Mouse (Mus musculus) ES-E14 (cell line): ENCODE measurements around the gene 4930432M17Rik.

Source experiments
- CHD2 ChIP-seq: IDR thresholded peaks from 2 replicates; pipeline ENCODE4 v1.6.1; 2014; ENCODE audit warnings: mild to moderate bottlenecking, low read depth, low read length, inconsistent platforms
- HCFC1 ChIP-seq: IDR thresholded peaks from 2 replicates; pipeline ENCODE4 v1.6.1; 2012; ENCODE audit warnings: low read length, inconsistent platforms, borderline replicate concordance; ENCODE audit not compliant: insufficient read depth
- MAFK ChIP-seq: IDR thresholded peaks from 2 replicates; pipeline ENCODE4 v1.6.1; 2014; ENCODE audit warnings: mild to moderate bottlenecking, low read depth, low read length, inconsistent platforms; ENCODE audit not compliant: insufficient read depth

GRCm38 (mm10) chr3:121679443-121679842 lies 8.9 kb downstream of the 4930432M17Rik start:
- TF ChIP-seq HCFC1 (no peak), CHD2 (no peak), MAFK (no peak)
